Mouse (Mus musculus) lung, adult 2 months (tissue): ENCODE measurements around the gene Btg2.

Source experiments
- CTCF ChIP-seq: fragments of 200-500 bp; IDR thresholded peaks from 2 replicates; pipeline ENCODE4 v1.5.1; 2011; ENCODE audit warnings: mild to moderate bottlenecking, low read length, control low read depth; ENCODE audit not compliant: insufficient read depth
- POLR2A ChIP-seq: fragments of 200-500 bp; IDR thresholded peaks from 2 replicates; pipeline ENCODE4 v1.6.1; 2011; ENCODE audit warnings: low read depth, mild to moderate bottlenecking, control low read depth, low read length, borderline replicate concordance; ENCODE audit errors: extremely low read depth

GRCm38 (mm10) chr1:134071411-134072018 is 7.4 kb downstream of the Btg2 start:
- TF ChIP-seq CTCF (no peak), POLR2A (no peak)
